8 mouse cellular contexts compared by ENCODE assay signal in the genomic region with DNA sequence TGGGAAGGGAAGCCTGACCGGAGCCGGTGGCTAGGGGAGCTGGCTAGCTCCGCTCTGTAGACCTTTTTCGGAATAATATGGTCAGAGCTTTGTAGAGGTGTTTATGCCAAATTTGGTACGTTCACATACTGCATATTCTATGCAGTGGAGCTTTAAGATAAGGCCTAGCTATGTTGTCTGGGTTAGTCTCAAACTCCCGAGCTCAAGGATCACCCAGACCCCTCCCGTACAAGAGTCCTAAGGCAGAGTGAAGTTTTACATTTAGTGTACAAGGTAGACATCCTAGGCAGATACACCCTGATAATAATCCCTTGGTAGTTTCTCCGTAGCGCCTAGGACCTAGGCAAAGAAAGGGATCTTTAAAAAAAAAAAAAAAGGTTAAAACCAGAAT. TPM values are rescaled to one million over a fixed set of nuclear protein-coding genes. Genes with fewer than 3 reads are reported as not detected.
DNase-seq lines count a peak whose midpoint lies in the region; ATAC-seq and TF ChIP-seq lines count a peak whose summit lies in the region.

No protein-coding gene starts in this region.

- no peak; the same call in 1 of the 2 replicates for ATAC-seq in lung, embryonic 16.5 days (ENCODE audit: low read depth)
- ATAC-seq in embryonic facial prominence, embryonic 15.5 days (ENCODE audit: insufficient number of reproducible peaks, low FRiP score, low TSS enrichment, low read depth), result no peak
- ATAC-seq in limb, embryonic 11.5 days (ENCODE audit: insufficient number of reproducible peaks, low FRiP score, low TSS enrichment, low read depth), result peak; percentile 31; the same call in 1 of the 2 replicates

- H3K27me3 ChIP-seq in lung, embryonic 16.5 days (ENCODE audit: control insufficient read depth, insufficient read depth, low read depth, low read length), result no peaks in the 10 kb centered on the region
- no peaks in the 10 kb centered on the region for H3K27me3 ChIP-seq in embryonic facial prominence, embryonic 15.5 days
- no peaks in the 10 kb centered on the region for H3K27me3 ChIP-seq in limb, embryonic 11.5 days (ENCODE audit: control insufficient read depth, insufficient read depth, low read length)

- peak overlapping the region; percentile 71 for H3K4me2 ChIP-seq in lung, embryonic 16.5 days (ENCODE audit: low read depth, low read length)
- peak overlapping the region; percentile 61 for H3K4me2 ChIP-seq in embryonic facial prominence, embryonic 15.5 days (replicated peaks)
- peak overlapping the region; percentile 60 for H3K4me2 ChIP-seq in limb, embryonic 11.5 days (ENCODE audit: low read depth, severe bottlenecking)

- peaks cover 3% of the 10 kb centered on the region; the same call in 1 of the 2 replicates for H3K4me1 ChIP-seq in lung, embryonic 16.5 days (replicated peaks; ENCODE audit: control insufficient read depth, insufficient read depth, low read length)
- H3K4me1 ChIP-seq in embryonic facial prominence, embryonic 15.5 days, result peaks cover 8% of the 10 kb centered on the region
- H3K4me1 ChIP-seq in limb, embryonic 11.5 days (ENCODE audit: control insufficient read depth, insufficient read depth, low read length), result 0 out of 2 replicates have a peak, but pooled peaks cover 3% of the 10 kb centered on the region
- no peaks in the 10 kb centered on the region for H3K4me1 ChIP-seq in olfactory bulb, adult 2 months (ENCODE audit: control insufficient read depth, insufficient read depth, low read length)

- peak overlapping the region; percentile 99 for H3K27ac ChIP-seq in lung, embryonic 16.5 days (ENCODE audit: low read length)
- peak overlapping the region; percentile 98 for H3K27ac ChIP-seq in embryonic facial prominence, embryonic 15.5 days (replicated peaks)
- H3K27ac ChIP-seq in limb, embryonic 11.5 days (replicated peaks; ENCODE audit: low read depth, low read length), result peak overlapping the region; percentile 92
- H3K27ac ChIP-seq in olfactory bulb, adult 2 months (ENCODE audit: insufficient read depth, low read depth, low read length), result peak overlapping the region; percentile 98; the same call in 1 of the 2 replicates

- no peaks in the 10 kb centered on the region for H3K9me3 ChIP-seq in lung, embryonic 16.5 days (ENCODE audit: control insufficient read depth, low read length)
- H3K9me3 ChIP-seq in embryonic facial prominence, embryonic 15.5 days (replicated peaks), result no peaks in the 10 kb centered on the region
- H3K9me3 ChIP-seq in limb, embryonic 11.5 days (ENCODE audit: control insufficient read depth, low read length), result no peaks in the 10 kb centered on the region

- DNase-seq in lung, postnatal 14 days, result no peak
- no peak for DNase-seq in limb, embryonic 11.5 days (ENCODE audit: low spot score)
- no peak for DNase-seq in cerebellum, postnatal 10 days
- DNase-seq in ovary, adult 18-20 months (ENCODE audit: low spot score), result no peak
- no peak for DNase-seq in layer of hippocampus, postnatal 10 days (ENCODE audit: low spot score in 2 of 2)

- no peaks in the 10 kb centered on the region for H3K36me3 ChIP-seq in lung, embryonic 16.5 days (ENCODE audit: control insufficient read depth, insufficient read depth, low read length)
- 0 out of 2 replicates have a peak, but pooled peaks cover 3% of the 10 kb centered on the region for H3K36me3 ChIP-seq in embryonic facial prominence, embryonic 15.5 days
- no peaks in the 10 kb centered on the region for H3K36me3 ChIP-seq in limb, embryonic 11.5 days (ENCODE audit: control insufficient read depth, insufficient read depth, low read length)

- TF ChIP-seq CTCF in olfactory bulb, adult 2 months (IDR thresholded peaks at IDR 0.05; ENCODE audit: insufficient read depth, low read depth, low read length), result no peak

- WGBS in lung, embryonic 16.5 days, result 5% methylated on average over 9 of the region's 9 CpGs
- 9% methylated on average over 9 of the region's 9 CpGs for WGBS in embryonic facial prominence, embryonic 15.5 days
- WGBS in limb, embryonic 11.5 days, result 10% methylated on average over 9 of the region's 9 CpGs
- WGBS in olfactory bulb, adult 2 months, result 3% methylated on average over 9 of the region's 9 CpGs

- H3K4me3 ChIP-seq in lung, embryonic 16.5 days (ENCODE audit: low read length), result peak overlapping the region; percentile 78
- peak overlapping the region; percentile 82 for H3K4me3 ChIP-seq in embryonic facial prominence, embryonic 15.5 days (replicated peaks)
- H3K4me3 ChIP-seq in limb, embryonic 11.5 days (ENCODE audit: low read depth, low read length), result peak overlapping the region; percentile 75
- peak overlapping the region; percentile 96 for H3K4me3 ChIP-seq in olfactory bulb, adult 2 months (ENCODE audit: insufficient read depth, low read depth, low read length)

- no peak for TF ChIP-seq POLR2A in olfactory bulb, adult 2 months (IDR thresholded peaks at IDR 0.05; ENCODE audit: insufficient read depth, low read depth, low read length)

- peak overlapping the region; percentile 92 for H3K9ac ChIP-seq in lung, embryonic 16.5 days (ENCODE audit: low read length)
- H3K9ac ChIP-seq in embryonic facial prominence, embryonic 15.5 days, result peak overlapping the region; percentile 87
- peak overlapping the region; percentile 91 for H3K9ac ChIP-seq in limb, embryonic 11.5 days (ENCODE audit: low read length)

RNA-seq across cellular contexts. Expression of a gene that starts 0.5 kb away (rescaled TPM):
- 57.8 and 61.4 TPM in 2 replicates for polyA plus RNA-seq in lung, embryonic 16.5 days (2015; fragmentation: Nextera tagmentation; extraction: Ambion mirVana)
- 69.0 and 71.6 TPM in 2 replicates for polyA plus RNA-seq in embryonic facial prominence, embryonic 15.5 days (2015; fragmentation: Nextera tagmentation; extraction: Ambion mirVana)
- polyA plus RNA-seq in limb, embryonic 11.5 days (2014; fragmentation: Nextera tagmentation; extraction: Ambion mirVana), result 69.0 and 69.5 TPM in 2 replicates
- polyA plus RNA-seq in olfactory bulb, adult 2 months (2012; ENCODE audit: insufficient read depth, insufficient read length, low replicate concordance, missing spikeins), result not detected in 2 replicates
- 10 to 100 TPM; 30.7 to 42.4 TPM for total RNA-seq in layer of hippocampus, postnatal 10 days (2021)

RNA-seq across cellular contexts. Expression of a gene that starts 8.9 kb away (rescaled TPM):
- polyA plus RNA-seq in lung, embryonic 16.5 days (2015; fragmentation: Nextera tagmentation; extraction: Ambion mirVana), result 19.6 and 21.3 TPM in 2 replicates
- polyA plus RNA-seq in embryonic facial prominence, embryonic 15.5 days (2015; fragmentation: Nextera tagmentation; extraction: Ambion mirVana), result 24.0 and 24.6 TPM in 2 replicates
- 18.6 and 24.3 TPM in 2 replicates for polyA plus RNA-seq in limb, embryonic 11.5 days (2014; fragmentation: Nextera tagmentation; extraction: Ambion mirVana)
- not detected in 2 replicates for polyA plus RNA-seq in olfactory bulb, adult 2 months (2012; ENCODE audit: insufficient read depth, insufficient read length, low replicate concordance, missing spikeins)
- 10 to 100 TPM; 31.2 to 33.1 TPM for total RNA-seq in layer of hippocampus, postnatal 10 days (2021)

RNA-seq across cellular contexts. Expression of a gene that starts 37.8 kb away (rescaled TPM):
- polyA plus RNA-seq in lung, embryonic 16.5 days (2015; fragmentation: Nextera tagmentation; extraction: Ambion mirVana), result not detected in 2 replicates
- 0.37 TPM in 1 of 2 replicates, not detected in the other for polyA plus RNA-seq in embryonic facial prominence, embryonic 15.5 days (2015; fragmentation: Nextera tagmentation; extraction: Ambion mirVana)
- not detected in 2 replicates for polyA plus RNA-seq in limb, embryonic 11.5 days (2014; fragmentation: Nextera tagmentation; extraction: Ambion mirVana)
- not detected in 2 replicates for polyA plus RNA-seq in olfactory bulb, adult 2 months (2012; ENCODE audit: insufficient read depth, insufficient read length, low replicate concordance, missing spikeins)
- total RNA-seq in layer of hippocampus, postnatal 10 days (2021), result not detected

RNA-seq across cellular contexts. Expression of a gene that starts 38.9 kb away (rescaled TPM):
- 13.5 and 16.9 TPM in 2 replicates for polyA plus RNA-seq in lung, embryonic 16.5 days (2015; fragmentation: Nextera tagmentation; extraction: Ambion mirVana)
- polyA plus RNA-seq in embryonic facial prominence, embryonic 15.5 days (2015; fragmentation: Nextera tagmentation; extraction: Ambion mirVana), result 12.4 and 13.1 TPM in 2 replicates
- 26.8 and 27.7 TPM in 2 replicates for polyA plus RNA-seq in limb, embryonic 11.5 days (2014; fragmentation: Nextera tagmentation; extraction: Ambion mirVana)
- not detected in 2 replicates for polyA plus RNA-seq in olfactory bulb, adult 2 months (2012; ENCODE audit: insufficient read depth, insufficient read length, low replicate concordance, missing spikeins)
- 10 to 100 TPM; 50.8 to 54.8 TPM for total RNA-seq in layer of hippocampus, postnatal 10 days (2021)

RNA-seq across cellular contexts. Expression of a gene that starts 38.9 kb away (rescaled TPM):
- 198 and 207 TPM in 2 replicates for polyA plus RNA-seq in lung, embryonic 16.5 days (2015; fragmentation: Nextera tagmentation; extraction: Ambion mirVana)
- 98.3 and 104 TPM in 2 replicates for polyA plus RNA-seq in embryonic facial prominence, embryonic 15.5 days (2015; fragmentation: Nextera tagmentation; extraction: Ambion mirVana)
- 69.8 and 70.8 TPM in 2 replicates for polyA plus RNA-seq in limb, embryonic 11.5 days (2014; fragmentation: Nextera tagmentation; extraction: Ambion mirVana)
- polyA plus RNA-seq in olfactory bulb, adult 2 months (2012; ENCODE audit: insufficient read depth, insufficient read length, low replicate concordance, missing spikeins), result not detected in 2 replicates
- total RNA-seq in layer of hippocampus, postnatal 10 days (2021), result 10 to 100 TPM; 68.8 to 71.2 TPM

Comparison
In these comparisons a context has a peak if more than half of its experiments do, and no peak if none do; other contexts are left out.
1. RNA of a gene that starts 0.5 kb away (polyA plus RNA-seq): 69.0 to 69.5 TPM in limb, embryonic 11.5 days, 69.0 to 71.6 TPM in embryonic facial prominence, embryonic 15.5 days and 57.8 to 61.4 TPM in lung, embryonic 16.5 days; not detected in olfactory bulb, adult 2 months; every median in the first group is over 10 times any median in the second.
2. Peak in every context shown above with its lines, with median percentiles within 50 percentile points of each other: H3K27ac ChIP-seq, H3K4me2 ChIP-seq, H3K4me3 ChIP-seq and H3K9ac ChIP-seq.